Mouse (Mus musculus) liver, embryonic 14.5 days (tissue): ENCODE measurements around the gene Apold1. TPM values are rescaled to one million over a fixed set of nuclear protein-coding genes. Genes with fewer than 3 reads are reported as not detected.

Experiments used
- ATAC-seq: fragments of 200-750 bp; cut with Nextera tagmentation; 2 replicates; pipeline ENCODE4 v1.8.0; 2017; ENCODE audit warnings: moderate number of reproducible peaks, mild to moderate bottlenecking, moderate library complexity; ENCODE audit not compliant: insufficient read depth
- DNase-seq, 3 experiments: peaks; one replicate each; pipeline ENCODE4 v3.0.0-alpha.2; 2012 to 2013; ENCODE audit warnings: low read depth in 3 of 3, low spot score in 3 of 3
- H3K27ac ChIP-seq: fragments of 300-500 bp; sonication (generic); 2 replicates; pipeline ENCODE4 v1.5.1; 2014; ENCODE audit warnings: moderate library complexity, mild to moderate bottlenecking, control low read depth, inconsistent platforms
- H3K27me3 ChIP-seq: fragments of 300-500 bp; sonication (generic); 2 replicates; pipeline ENCODE4 v1.6.1; 2014; ENCODE audit warnings: mild to moderate bottlenecking, low read length, moderate library complexity; ENCODE audit not compliant: control insufficient read depth, insufficient read depth
- H3K36me3 ChIP-seq: fragments of 300-500 bp; sonication (generic); replicated peaks from 2 replicates; pipeline ENCODE4 v1.6.1; 2014; ENCODE audit warnings: low read depth; ENCODE audit not compliant: control insufficient read depth, insufficient read depth
- H3K4me1 ChIP-seq, 2 experiments: fragments of 200-500 bp in 1 of 2; fragments of 300-500 bp in 1 of 2; sonication (generic) in 1 of 2; replicated peaks; 2 replicates each; pipeline ENCODE4 v1.6.1; 2012 to 2014; ENCODE audit warnings: antibody characterized with exemption in 1 of 2, inconsistent platforms in 1 of 2, low read length in 1 of 2; ENCODE audit not compliant: control insufficient read depth in 2 of 2, insufficient read depth in 2 of 2
- H3K4me2 ChIP-seq: fragments of 300-500 bp; sonication (generic); 2 replicates; pipeline ENCODE4 v1.6.1; 2014; ENCODE audit warnings: low read depth, mild to moderate bottlenecking, control low read depth, moderate library complexity
- H3K4me3 ChIP-seq, 2 experiments: fragments of 200-500 bp in 1 of 2; fragments of 300-500 bp in 1 of 2; sonication (generic) in 1 of 2; 2 replicates each; pipeline ENCODE4 v1.5.1; 2012 to 2014; ENCODE audit warnings: low read depth in 2 of 2, low read length in 2 of 2, mild to moderate bottlenecking in 2 of 2, control low read depth in 1 of 2, inconsistent platforms in 1 of 2, moderate library complexity in 1 of 2; ENCODE audit not compliant: insufficient read depth in 1 of 2
- H3K9ac ChIP-seq: fragments of 300-500 bp; sonication (generic); replicated peaks from 2 replicates; pipeline ENCODE4 v1.6.1; 2014; ENCODE audit warnings: mild to moderate bottlenecking, control low read depth, moderate library complexity
- H3K9me3 ChIP-seq: fragments of 300-500 bp; sonication (generic); 2 replicates; pipeline ENCODE4 v1.6.1; 2016; ENCODE audit warnings: low read length, mixed read lengths; ENCODE audit not compliant: control insufficient read depth
- CTCF ChIP-seq: IDR thresholded peaks from 2 replicates; pipeline ENCODE4 v1.5.1; 2016; ENCODE audit warnings: antibody characterized with exemption, low read depth, control low read depth
- EP300 ChIP-seq: IDR thresholded peaks from 2 replicates; pipeline ENCODE4 v1.6.1; 2016; ENCODE audit warnings: antibody characterized with exemption, low read depth
- WGBS: fragments of 180-500 bp; shearing (Covaris S2); extraction: QIAGEN DNeasy Blood & Tissue Kit; methylation state at CpG from one replicate; pipeline ENCODE4 v1.1.7; 2014; ENCODE audit not compliant: insufficient replicate concordance; 5-methylcytosine and 5-hydroxymethylcytosine counted together
- polyA plus RNA-seq, 2 experiments: library from polyadenylated mRNA; depleted of rRNA in 1 of 2; stranded (reverse) in 1 of 2; unstranded in 1 of 2; fragments of >200 nt; fragmentation: Nextera tagmentation in 1 of 2; extraction: Ambion mirVana in 1 of 2; gene quantifications; 2 replicates each; pipeline versions ENCODE4 v1.2.1 to v1.2.3; 2012 to 2014

Apold1 gene
- polyA plus RNA-seq, 2 experiments, result 0.95 to 1.6 TPM

GRCm38 (mm10) chr6:134961858-134962517, 19.5 kb upstream of the Apold1 start:
- Histone ChIP-seq H3K9ac (no peak overlapping the region), H3K4me2 (no peak overlapping the region), H3K4me1 (no peaks in the 10 kb centered on the region), H3K4me3 (no peak overlapping the region), H3K36me3 (no peaks in the 10 kb centered on the region), H3K27ac (no peak overlapping the region), H3K9me3 (no peaks in the 10 kb centered on the region), H3K27me3 (no peaks in the 10 kb centered on the region)
- ATAC-seq (no peak), DNase-seq (no peak)
- no peak for TF ChIP-seq EP300
- TF ChIP-seq CTCF, result no peak
- 55% methylated on average over 9 of the region's 9 CpGs for WGBS

- Histone ChIP-seq H3K9ac (no peak overlapping the region), H3K36me3 (no peaks in the 10 kb centered on the region), H3K27ac (no peak overlapping the region), H3K4me2 (no peak overlapping the region), H3K9me3 (no peaks in the 10 kb centered on the region), H3K4me3 (no peak overlapping the region), H3K27me3 (no peaks in the 10 kb centered on the region), H3K4me1 (no peaks in the 10 kb centered on the region)
- 68% methylated on average over 5 of the region's 5 CpGs for WGBS
- TF ChIP-seq CTCF, result no peak
- TF ChIP-seq EP300, result no peak
- ATAC-seq (no peak), DNase-seq (no peak)
Measured at GRCm38 (mm10) chr6:134962518-134962893, 19.0 kb upstream of the Apold1 start.

- DNase-seq (no peak), ATAC-seq (no peak)
- H3K9me3 ChIP-seq, result no peaks in the 10 kb centered on the region
- no peaks in the 10 kb centered on the region for H3K27me3 ChIP-seq
- H3K9ac ChIP-seq, result no peak overlapping the region
- TF ChIP-seq CTCF, result no peak
- no peak for TF ChIP-seq EP300
- no peaks in the 10 kb centered on the region for H3K36me3 ChIP-seq
- no peak overlapping the region for H3K27ac ChIP-seq
- H3K4me1 ChIP-seq, result no peaks in the 10 kb centered on the region
- no peak overlapping the region for H3K4me2 ChIP-seq
- WGBS, result 62% methylated on average over 2 of the region's 2 CpGs
- H3K4me3 ChIP-seq, result no peak overlapping the region
Measured at GRCm38 (mm10) chr6:134963910-134964309, 17.6 kb upstream of the Apold1 start.

GRCm38 (mm10) chr6:134966681-134967080, 14.8 kb upstream of the Apold1 start:
- DNase-seq, result no peak
- H3K27me3 ChIP-seq, result no peaks in the 10 kb centered on the region
- H3K4me2 ChIP-seq, result no peak overlapping the region
- no peaks in the 10 kb centered on the region for H3K9me3 ChIP-seq
- no peaks in the 10 kb centered on the region for H3K4me1 ChIP-seq
- H3K36me3 ChIP-seq, result no peaks in the 10 kb centered on the region
- no peak overlapping the region for H3K9ac ChIP-seq
- H3K27ac ChIP-seq, result no peak overlapping the region
- TF ChIP-seq EP300 (no peak), CTCF (no peak)
- WGBS, result 74% methylated on average over 5 of the region's 5 CpGs
- no peak overlapping the region for H3K4me3 ChIP-seq
- ATAC-seq, result no peak

- WGBS, result 70% methylated on average over 1 of the region's 1 CpGs
- no peak for TF ChIP-seq CTCF
- no peak for TF ChIP-seq EP300
Measured at GRCm38 (mm10) chr6:134968326-134968725, 13.2 kb upstream of the Apold1 start.

More at GRCm38 (mm10) chr6:134968326-134968725, 13.2 kb upstream of the Apold1 start:
- H3K9me3 ChIP-seq, result no peaks in the 10 kb centered on the region
- no peaks in the 10 kb centered on the region for H3K36me3 ChIP-seq
- H3K27ac ChIP-seq, result no peak overlapping the region
- DNase-seq, result no peak
- H3K4me3 ChIP-seq, result no peak overlapping the region
- no peak for ATAC-seq
- no peaks in the 10 kb centered on the region for H3K27me3 ChIP-seq
- no peak overlapping the region for H3K9ac ChIP-seq
- no peak overlapping the region for H3K4me2 ChIP-seq
- H3K4me1 ChIP-seq, result peaks cover 2 to 5% of the 10 kb centered on the region in 2 experiments
